Mouse (Mus musculus) regulatory T cell (primary cell): ENCODE measurements at regions not wholly inside any gene's neighbourhood (a gene's known extent, or its start where the extent isn't known, plus 50 kb on each side); places are given as distances from the start of the nearest gene placed in this dataset.

Experiments used
- in situ Hi-C: fragments of 300-600 bp; cut with MboI, MseI; formaldehyde crosslinking; loops from one replicate; pipeline ENCODE4 v1.15.1; 2025; ENCODE audit warnings: high pct_unique_total_duplicates

DNA sequence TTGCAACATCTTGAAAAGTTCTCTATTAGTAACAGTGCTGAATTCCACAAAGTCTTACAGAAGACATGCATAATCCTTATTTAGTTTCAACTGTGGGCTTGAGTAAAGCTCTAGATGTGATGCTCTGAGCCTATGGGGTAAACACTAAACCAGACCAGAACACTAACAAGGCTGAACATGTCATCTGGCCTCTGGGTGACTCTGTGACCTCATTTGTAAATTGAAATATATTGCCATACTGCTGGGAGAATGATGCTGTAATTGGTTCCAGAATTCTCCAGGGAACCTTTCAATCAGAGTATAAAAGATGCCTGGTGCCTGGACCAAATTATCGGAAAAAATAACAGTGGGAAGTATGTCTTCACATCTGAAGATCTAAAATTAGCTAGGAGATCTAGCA, 309.9 kb upstream of the Megf9 start:
- in situ Hi-C loops: no loop called here

DNA sequence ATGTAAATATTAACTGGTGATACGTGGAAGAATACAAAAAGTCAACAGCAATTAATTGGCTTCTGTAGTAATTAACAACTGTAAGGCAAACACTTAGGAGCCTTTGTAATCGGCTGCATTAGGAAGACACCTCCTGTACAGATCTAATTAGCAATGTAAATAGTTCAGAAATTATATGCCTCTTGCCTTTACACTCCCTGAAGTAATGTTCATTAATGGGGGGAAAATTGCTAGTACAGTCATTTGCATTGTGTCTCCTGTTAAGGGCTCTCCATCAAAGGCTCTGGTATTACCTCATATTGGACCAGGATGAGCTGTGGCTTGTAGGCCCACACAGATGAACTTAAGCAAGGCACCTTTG, 276.1 kb upstream of the Megf9 start:
- in situ Hi-C loops: loop anchor here (10.0 kb wide), 1 partner anchor 504 kb away; no protein-coding TSS in a partner anchor

DNA sequence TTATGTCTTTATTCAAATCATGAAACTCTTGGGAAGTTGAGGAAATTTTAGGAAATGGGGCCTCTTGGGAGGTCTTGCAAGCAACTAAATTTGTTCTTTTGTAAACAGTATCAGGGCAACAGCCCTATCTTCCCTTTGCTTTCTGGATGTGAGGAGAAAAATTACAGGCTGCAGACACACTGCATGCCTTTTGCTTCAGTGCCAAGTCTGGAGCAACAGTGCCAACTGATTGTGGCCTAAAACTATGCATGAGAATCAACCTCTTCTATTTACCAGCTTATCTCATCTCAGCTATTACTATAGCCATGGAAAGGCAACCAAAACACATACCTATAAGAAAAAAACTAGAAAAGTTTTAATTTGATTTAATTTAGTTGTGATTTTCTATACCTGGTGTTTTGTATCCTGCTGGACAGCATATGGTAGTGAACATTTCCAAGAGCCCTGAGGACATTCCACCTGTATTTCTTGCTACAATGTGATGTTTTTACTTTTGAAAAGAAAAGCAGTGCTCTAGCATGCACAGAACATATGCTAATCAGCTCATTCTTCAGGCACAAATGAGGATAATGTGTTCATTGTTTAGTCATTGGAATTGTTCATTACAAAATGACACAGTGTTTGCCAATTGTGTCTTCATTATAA, 275.6 kb upstream of the Megf9 start:
- in situ Hi-C loops: loop anchor here (10.0 kb wide), 1 partner anchor 504 kb away; no protein-coding TSS in a partner anchor

DNA sequence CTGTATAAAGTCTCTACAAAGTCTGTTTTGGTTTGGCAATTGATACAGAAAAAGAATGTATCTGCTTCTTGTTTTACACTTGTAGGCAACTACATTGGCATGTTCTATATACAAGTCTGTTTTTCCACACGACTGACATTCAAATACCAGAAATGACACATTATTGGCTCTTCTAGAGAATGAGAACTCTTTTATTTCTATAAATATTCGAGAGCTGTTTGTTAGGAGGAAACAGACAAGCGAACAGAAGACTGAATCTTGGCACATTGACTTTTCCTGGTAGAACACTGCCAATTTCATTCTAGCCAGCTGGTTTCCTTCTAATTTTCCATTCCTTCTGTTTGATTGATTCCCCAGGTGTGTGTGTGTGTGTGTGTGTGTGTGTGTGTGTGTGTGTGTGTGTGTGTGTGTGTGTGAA, 270.1 kb upstream of the Megf9 start:
- in situ Hi-C loops: no loop called here

DNA sequence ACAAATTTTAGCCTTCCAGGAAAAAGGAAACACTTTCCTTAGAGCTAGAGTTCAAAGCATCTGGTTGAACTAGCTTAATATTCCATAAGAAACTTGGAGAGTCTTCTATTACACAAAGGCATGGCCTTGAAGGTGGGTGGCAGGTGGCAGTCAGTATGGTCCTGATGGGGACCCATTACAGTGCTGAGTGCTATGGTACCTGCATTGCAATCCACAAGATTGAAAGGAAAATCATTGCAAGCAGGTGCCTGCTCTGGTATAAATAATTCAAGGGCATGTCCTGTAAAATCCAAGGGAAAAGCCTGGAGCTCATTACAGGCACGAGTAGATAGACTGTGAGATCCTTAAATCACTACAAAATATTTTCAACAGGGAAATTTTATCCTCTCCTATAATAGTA, 263.7 kb upstream of the Megf9 start:
- in situ Hi-C loops: no loop called here

DNA sequence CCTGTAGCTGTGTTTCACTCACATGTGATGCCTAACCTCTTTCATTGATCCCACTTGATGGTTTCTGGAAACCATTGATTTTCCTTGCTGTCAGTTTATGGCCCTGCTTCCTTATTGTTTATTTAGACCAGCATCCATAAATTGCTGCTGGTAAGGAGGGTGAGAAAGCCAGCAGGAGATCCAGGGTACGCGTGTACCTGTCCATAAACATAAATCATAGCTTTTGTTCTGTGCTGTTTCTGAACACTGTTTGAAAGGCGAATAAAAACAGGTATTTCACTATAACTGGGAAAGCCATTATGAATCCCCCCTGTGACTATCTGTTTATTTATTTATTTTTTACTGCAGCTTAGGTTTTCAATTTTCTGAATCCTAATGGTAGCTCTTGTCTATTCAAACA, 263.1 kb upstream of the Megf9 start:
- in situ Hi-C loops: no loop called here

DNA sequence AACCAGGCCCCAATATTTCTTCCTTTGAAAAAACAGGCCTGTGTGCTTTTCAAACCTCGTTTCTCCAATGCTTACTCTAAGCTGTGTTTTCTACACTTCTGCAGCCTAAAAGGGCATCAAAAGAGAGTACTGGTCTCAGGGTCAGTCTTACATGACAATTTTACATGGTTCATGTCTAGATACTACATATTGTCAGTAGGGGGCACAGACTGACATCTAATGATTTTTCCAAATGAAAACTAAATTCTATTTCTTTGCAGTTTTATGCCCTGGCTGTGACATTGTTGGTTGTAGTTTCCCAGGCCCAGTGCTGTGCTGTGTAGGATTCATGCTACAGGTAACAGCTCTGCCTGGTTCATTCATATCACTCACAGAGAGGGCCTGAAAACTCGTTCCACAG, 248.7 kb upstream of the Megf9 start:
- in situ Hi-C loops: no loop called here

DNA sequence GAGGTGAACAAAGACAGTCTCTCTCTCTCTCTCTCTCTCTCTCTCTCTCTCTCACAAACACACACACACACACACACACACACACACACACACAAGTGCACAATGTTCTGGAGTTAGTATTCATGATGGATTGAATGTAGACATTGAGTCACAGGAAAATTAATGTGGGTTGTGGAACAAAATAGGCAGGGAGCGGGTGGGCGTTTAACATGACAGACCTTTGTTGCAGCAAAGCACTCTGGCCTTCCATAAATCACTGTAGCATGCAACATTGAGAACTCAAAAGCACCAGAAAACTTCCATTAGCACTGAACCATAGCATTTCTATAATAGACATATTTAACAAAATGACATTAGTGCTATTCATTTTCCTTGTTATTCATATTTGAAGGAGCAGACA, 246.8 kb upstream of the Megf9 start:
- in situ Hi-C loops: no loop called here

DNA sequence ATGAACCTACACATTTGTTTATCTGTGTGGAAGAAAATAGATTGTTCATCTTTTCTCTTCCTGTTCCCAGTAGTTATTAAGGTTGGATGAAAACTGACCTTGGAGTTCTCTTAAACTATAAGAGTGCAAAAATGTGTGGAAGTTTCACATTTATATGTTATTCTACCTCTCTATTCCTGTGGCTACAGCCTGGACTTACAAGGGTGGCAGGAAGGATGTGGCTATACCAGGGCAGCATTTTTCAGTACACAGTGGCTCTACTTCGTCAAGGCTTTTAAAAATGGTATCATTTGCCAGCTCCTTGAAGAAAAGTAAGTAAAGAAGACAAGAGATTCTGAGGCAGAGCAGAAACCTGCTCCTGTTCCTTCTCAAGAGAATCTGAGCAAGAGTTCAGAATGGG, 241.5 kb upstream of the Megf9 start:
- in situ Hi-C loops: no loop called here

DNA sequence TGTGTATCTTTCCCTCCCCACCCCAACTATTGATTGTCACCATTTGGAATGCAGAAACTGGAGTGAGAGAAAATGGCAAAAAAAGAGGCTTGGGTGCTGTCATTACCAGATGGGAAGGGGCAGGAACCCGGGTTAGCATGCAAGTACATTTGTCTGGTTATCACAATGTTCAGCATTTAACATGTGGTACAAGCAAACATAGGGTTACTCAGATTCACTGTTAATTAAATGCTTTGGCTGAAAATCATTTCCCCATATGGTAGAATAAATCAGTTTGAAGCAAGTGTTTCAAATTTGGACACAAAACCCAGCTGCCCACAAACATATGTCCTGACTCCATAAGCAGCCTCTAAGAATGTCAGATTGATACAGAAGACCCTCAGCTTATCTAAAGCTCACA, 208.6 kb upstream of the Megf9 start:
- in situ Hi-C loops: no loop called here

DNA sequence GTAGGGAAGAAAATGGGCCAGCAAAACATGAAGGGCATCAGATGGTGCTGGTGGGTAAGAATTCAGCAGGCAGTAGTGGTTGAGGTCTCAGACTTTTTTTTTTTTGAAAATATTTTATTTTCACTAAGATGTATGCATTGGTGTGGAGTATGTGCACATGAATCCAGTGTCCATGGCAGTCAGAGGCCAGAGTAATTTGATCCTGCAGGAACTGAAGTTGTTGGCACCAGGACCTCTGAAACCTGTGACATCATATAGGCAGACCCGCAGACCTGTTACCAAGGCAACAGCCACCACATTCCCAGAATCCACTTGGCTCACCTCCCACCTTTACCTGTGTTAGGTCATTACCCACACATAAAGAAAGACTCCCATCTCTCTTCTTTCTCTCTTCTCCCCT, 207.2 kb upstream of the Megf9 start:
- in situ Hi-C loops: no loop called here

DNA sequence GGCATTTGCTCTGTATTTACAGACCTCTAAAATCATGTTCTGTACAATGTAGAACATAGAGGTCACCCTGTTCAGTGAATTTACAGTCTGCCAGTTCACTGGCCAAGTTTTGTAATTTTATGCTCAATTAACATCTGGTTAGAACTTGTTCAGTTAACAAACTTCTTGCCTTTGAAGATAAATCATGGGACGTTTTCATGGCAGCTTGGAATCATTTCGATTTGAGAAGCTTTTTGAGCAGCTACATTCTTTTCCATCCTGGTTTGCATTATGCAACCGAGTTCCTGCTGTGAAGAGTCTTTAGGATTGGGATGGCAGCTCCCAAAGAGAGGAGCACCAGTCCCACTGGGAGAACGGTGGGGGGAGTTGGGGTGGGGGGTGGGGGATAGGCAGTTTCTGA, 206.3 kb upstream of the Megf9 start:
- in situ Hi-C loops: no loop called here

DNA sequence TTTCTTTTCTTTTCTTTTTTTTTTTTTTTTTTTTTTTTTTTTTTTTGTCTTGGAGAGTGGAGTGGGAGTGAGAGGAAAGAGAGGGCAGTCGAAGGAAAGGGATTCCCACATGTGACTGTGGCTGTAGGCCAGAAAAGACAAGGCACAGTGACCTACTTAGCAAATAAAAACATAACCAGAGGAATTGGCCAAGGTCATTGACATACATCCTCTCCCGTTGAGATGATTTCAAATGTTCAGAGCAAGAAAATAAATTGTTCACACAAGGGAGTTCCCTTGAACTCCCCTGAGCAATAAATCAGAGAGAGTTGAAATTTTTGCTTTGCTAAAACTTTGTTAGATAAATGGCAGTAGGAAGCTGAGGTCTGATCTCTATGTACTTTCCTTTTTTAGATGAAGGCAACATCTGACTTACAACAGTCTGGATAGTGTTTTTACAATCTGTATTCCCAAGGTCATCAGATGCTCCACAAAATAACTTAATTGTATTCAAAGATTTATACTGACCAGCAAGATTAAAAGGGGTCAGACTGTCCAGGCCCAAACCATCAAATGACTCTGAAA, 174.4 kb upstream of the Megf9 start:
- in situ Hi-C loops: no loop called here

DNA sequence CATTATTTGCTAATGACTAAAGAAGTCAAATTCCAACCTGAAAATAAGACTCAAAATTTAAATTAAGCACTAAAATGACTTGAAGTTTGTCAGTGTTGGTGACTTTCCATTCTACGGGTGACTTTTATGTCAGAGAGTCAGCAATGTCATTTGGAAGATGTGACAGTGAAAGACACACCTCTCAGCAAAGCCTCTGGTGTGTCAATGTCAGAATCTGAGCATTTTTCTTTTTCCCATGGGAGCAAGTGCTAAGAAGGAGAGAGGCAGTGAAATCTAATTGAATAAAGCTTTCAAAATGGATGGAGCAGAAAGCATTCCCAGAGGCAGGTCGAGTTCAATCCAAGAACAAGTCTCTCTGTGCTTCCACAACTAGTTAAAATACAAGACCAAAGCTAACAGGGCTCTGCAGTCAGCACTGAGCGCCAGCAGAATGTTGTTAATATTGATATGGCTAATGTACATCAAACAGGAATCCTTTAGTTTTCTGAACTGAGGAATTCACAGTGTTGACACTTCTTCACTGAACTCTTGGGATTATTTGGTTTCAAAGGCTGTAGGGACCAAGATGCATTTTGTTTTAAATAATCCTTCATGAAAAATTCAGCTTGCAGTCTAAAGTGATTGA, 170.4 kb upstream of the Megf9 start:
- in situ Hi-C loops: no loop called here

DNA sequence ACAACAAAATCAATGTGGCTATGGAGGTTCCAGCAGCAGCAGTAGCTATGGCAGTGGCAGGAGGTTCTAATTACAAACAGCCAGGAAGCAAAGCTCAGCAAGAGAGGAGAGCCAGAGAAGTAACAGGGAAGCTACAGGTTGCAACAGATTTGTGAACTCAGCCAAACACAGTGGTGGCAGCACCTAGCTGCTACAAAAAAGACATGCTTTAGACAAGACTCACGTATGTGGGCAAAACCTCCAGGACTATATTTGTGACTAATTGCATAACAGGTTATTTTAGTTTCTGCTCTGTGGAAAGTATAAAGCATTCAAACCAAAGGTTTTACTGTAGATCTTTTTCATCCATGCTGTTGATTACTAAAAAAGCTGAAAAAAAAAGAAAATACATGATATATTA, 166.1 kb upstream of the Megf9 start:
- in situ Hi-C loops: no loop called here

DNA sequence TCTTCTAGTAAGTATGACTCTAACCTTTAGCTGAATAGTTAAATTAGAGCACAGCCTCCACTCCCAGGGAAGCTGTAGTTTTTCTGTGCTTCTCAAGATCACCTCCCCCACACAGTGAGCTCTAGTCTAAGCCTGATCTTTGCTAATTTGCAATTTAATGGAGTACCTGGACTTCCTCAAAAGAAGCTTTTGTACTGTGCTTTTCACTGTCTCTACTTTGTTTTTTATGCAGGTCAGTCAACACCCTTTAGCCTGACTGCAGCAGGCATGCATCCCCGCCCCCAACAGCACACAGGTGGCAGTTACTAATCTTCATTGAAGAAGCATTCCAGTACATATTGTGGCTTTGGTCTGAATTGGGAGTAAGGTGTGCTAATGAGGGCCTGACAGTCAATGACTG, 129.4 kb upstream of the Megf9 start:
- in situ Hi-C loops: no loop called here

DNA sequence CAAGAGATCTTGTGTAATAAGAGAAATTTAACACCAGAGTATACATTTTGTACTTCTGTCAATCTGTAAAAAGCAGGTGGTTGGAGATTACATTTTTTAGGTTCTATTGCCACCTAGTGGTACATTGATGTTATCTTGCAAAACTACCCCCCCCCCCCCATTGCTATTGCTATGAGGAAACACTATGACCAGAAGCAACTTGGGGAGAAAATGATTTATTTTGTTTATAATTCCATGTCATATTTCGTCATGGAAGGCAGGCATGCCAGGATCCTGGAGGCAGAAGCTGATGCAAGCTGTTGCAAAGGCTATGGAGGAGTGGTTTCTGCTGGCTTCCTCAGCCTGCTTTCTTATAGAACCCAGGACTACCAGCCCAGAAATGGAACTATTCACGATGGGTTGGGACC, 86.6 kb upstream of the Megf9 start:
- in situ Hi-C loops: no loop called here

DNA sequence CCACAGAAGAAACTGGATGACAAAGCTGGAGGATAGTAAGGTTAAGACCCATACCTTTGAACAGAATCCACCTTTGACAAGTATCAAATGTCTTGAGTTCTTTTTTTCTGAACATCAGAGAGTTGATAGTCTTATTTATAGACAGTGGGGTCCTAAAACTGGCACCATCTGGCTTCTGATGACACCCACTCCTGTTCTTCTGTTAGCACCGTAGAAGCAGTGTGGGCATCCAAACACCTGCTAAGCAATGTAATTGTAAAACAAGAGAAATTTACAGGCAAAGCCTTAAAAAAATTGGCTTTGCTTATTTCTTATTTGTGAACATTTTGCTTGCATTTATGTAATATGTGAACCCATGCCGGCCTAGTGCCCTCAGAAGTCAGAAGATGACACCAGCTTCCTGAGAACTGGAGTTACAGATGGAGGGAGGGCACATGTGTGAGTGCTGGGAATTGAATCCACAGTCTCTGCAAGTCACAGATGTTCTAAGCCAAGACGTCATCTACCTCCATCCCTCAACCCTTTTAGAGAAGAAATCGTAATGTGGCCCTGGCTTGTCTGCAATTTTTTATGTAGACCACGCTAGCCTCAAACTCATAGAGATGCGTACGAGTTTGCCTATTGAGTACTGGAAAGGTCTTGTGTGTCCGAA, 85.0 kb upstream of the Megf9 start:
- in situ Hi-C loops: no loop called here

DNA sequence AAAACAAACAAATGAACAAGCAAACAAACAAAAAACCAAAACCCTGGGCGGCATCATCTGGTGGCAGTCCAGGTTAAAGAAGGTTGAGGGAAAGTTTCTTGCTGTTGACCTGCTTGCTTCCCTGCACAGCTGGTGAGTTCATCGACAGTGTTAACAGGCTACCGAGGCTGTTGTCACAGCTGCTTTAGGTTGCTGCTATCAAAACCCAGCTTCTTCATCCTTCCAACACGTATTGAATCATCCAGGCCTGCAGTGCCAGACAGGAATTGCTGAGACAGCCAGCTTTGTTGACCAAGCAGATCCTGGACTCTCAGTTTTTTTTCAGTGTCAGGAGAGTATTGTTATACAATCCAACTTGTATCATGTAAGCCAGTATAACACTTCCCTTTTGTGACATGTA, 81.0 kb upstream of the Megf9 start:
- in situ Hi-C loops: no loop called here

DNA sequence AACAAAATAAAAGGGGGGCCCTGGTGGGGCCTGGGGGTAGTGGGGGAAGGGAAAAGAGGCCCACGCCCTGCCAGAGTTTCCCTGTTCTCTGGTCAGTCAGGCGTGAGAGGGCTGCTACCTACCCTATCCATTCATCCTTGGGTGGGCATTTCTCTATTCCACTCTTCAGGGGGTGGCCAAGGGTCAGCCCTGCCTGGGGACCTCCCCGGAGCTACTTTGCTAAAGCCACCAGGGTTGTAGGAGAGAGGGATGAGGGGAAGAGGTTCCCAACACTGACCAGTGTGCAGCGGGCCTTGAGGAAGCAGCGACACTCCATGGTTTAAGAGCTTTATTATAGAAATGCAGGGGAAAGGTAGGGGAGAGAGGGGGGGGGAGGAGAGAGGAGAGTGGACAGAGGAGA, 79.6 kb upstream of the Megf9 start:
- in situ Hi-C loops: no loop called here

DNA sequence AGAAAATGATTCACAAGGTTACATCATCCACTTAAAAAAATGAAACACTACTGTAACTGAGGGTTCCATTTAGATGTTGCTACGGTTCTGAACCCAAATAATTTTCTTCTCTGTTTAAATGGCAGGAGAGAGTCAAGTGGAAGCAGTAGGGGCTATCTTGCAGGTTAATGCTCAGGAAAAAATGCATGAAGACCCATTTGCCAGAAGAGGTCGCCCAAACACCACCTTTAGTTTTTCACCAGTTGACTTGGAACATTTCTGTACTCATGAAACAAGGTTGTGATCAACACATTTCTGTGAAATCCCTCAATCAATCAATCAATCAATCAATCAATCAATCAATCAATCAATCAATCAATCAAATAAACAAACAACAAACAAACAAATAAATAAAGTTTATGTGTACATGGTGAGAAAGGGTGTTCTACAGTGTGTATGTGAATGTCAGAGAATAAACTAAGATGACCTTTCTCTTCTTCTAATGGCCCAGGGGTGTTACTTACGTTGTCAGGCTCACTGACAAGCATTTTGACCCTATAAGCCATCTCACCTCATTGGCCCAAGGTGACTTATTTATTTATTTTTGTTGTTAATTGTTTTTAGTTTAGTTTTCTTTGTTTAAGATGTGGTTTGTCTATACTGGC, 68.5 kb upstream of the Megf9 start:
- in situ Hi-C loops: loop anchor here (10.0 kb wide), 1 partner anchor 149 kb away; no protein-coding TSS in a partner anchor

DNA sequence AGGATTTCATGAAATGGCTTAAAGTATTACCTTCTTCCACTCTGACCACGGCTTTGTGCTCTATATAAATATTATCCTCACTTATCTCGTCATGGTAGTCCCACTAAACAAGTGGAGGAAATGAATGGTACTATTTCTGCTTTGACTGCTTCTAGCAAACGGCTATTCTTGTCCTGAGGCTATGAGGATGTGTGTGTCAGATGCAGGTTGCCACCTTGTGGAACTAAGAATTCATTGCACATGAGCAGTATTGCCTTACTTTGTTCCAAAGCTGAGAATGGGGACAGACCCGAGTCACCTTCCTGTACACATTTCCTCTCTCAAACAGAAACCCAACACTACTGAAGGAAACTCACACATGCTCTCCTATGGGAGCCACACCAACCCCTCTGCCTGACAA, 66.5 kb upstream of the Megf9 start:
- in situ Hi-C loops: loop anchor here (10.0 kb wide), 1 partner anchor 146 kb away; no protein-coding TSS in a partner anchor
